Mouse (Mus musculus): ENCODE measurements at regions not wholly inside any gene's neighbourhood (a gene's known extent, or its start where the extent isn't known, plus 50 kb on each side); places are given as distances from the start of the nearest gene placed in this dataset.

DNA sequence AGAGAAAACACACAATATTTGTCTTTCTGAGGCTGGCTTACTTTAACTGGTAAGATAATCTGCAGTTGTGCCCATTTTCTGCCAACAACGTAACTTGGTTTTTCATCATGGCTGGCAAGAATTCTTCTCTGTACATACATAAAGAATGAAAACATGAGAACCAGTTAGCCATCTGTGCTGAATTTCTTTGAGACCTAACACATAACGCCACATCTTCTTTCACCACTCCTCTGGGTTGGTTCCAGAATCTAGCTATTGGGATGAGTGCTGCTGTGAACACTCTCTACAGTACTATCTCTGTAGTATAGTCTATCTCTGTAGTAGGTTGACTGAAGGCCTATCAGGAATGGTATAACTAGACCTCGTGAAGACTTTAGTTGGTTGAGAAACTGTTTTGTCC, 132.1 kb downstream of the 1700020N01Rik start:
- peak; percentile 9 for DNase-seq (ENCODE audit: low read depth)

DNA sequence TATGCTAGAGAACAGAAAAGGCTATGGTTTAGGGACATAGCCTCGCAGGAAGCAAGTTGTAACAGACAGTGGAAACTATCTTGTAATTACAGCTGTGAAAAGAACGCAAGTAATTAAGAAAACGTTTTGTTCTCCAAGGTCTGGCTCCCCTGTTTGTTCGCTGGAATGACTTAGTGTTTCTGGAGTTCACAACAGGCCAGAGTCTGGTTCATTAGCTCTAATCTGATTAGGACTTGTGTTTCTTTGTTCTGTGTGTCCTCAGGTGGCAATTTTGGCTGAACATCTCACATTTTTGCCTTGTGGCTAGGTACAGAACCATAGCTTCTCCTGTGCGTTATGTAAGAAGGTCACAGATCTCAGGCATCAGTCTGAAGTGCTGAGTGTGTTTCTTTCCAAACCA, 141.7 kb upstream of the Sgk1 start:
- DNase-seq (ENCODE audit: low read depth): no peak

DNA sequence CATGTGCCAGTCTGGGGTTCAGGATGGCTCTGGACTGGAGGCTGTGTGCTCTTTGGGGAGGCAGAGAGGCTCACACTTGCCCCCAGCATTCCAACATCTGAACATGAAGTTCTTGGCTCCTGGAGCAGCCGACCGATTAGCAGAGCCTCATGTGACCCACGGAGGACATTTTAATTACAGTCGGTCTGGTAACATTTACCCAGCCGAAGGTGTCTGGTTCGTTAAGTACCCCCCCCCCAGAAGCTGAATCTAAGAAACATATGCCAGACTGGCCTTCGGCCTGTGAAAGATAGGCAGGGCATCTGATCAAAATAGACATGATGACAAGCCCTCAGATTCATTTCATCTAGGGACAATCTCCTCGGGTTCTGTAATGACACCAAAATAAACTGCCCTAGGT, 140.4 kb upstream of the Sgk1 start:
- DNase-seq (ENCODE audit: low read depth): no peak

DNA sequence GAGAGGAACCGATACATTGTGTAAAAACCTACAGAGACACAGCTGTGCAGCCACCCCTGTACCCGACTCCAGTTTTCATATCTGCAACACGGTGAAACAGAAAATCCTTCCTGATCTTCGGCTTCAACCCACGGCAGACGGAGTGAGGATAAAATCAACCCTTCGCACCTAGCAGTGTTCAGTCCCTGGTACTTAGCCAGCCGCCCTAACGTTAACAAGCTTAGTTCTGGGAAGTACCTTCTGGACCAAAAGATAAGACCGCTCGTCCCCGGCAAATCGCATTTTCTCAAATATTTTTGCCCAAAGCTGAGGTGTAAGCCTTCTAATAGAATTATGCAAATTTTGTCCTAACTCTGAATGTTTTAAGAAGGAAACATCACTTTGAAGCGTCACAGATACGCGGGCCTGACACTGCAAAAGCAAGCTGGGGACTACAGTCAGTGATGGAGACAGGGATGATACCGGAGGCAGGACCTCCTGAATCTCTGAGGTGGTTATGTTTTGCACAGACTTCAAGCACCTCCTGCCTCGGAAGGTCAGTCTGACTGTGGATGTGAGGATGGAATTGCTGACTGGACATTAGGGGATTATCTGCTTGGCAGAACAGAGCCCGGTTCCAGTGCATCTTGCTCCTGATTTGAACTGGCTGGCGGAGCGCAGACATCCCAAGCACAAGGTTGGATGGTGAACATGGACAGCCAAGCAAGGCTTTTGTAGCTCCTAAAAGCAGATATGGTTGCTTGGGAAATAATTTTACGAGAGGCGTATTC, 139.8 kb upstream of the Sgk1 start:
- no peak for DNase-seq (ENCODE audit: low read depth)

DNA sequence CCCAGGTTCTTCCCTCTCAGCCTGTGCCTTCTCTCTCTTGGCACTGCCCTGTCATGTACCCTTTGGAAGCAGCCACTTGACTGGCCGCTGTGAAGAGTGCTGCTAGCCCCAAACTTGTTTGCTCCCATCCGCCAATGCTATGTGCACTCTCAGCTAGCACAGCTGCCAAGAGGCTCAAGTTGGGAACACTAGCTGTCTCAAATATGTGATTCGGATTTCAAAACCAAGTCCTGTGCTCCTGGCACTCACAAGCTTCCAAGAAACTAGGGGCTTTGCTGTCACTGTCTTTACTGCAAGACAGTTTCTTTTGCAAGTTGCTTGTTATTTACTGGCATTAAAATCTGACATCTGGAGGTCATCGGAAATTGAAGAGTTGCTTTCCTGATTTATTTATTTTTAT, 138.6 kb upstream of the Sgk1 start:
- DNase-seq (ENCODE audit: low read depth): no peak

DNA sequence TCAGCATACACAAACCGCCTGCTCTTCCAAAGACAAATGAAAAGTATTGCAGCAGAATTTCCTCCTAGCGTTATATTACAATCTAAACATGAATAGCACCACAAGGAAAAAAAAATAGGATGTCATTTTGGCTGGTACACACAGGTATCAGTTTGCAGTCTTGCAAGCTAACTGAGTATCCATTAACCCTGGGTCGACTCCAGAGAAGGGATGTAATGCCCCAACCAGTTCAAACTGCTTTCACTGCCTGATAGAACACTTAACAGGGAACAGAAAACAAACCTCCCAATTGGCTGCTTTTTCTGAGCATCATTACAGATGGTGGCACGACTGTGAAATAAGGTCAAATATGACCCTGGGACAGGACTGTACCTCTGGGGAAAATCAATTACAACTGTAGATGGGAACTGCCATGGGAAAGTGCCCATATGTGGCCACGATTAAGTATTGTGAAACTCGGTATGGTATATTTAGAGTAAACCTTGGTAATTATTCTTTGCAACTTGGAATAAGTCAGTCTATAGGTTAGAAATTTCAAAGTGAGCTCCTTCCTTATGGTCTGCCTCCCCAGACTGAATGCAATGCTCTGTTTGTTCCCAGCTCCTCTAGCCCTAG, 137.5 kb upstream of the Sgk1 start:
- no peak for DNase-seq (ENCODE audit: low read depth)

DNA sequence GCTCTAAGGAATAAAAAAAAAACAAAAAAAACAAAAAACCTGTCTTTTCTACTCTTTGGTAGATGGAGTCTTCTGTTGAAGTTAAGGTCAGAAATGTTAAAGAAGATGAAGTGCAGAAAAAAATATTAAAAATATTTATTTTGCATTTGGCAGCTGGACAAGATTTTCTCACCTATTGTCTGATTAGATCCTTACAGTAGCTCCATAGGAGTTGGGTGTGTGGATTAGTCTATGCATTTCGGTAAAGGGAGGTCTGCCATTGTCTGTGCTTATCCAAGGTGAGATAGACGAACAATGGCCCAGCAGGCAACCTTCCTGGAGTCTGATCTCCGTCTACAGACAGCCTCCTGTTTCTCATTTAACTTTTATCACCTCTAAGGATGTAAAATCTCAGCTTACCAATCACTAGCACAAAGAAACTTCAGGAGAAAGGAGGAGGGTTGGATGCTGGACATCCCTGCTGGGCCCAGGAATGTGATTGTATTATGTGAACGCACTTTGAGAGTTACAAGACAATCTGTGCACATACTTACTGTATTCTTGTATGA, 136.0 kb upstream of the Sgk1 start:
- DNase-seq (ENCODE audit: low read depth): no peak

DNA sequence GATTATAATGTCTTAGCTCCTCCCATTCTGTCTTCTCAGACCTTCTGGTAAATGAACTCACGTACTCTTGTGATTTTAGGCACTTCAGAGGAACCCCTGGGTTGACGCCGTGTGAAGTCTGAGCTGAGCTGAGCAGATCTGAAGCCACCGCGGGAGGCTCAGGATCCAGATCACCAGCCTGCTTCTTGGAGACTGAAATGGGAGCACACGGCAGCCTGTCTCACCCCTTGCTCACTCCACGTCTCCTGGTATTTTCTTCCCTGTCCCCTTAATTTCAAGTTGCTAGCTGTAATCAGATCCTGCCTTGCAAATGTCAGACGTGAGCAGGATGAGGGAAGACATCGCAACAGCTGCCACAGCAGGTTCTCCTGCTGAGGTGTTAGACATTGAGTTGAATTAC, 135.3 kb upstream of the Sgk1 start:
- no peak for DNase-seq (ENCODE audit: low read depth)

DNA sequence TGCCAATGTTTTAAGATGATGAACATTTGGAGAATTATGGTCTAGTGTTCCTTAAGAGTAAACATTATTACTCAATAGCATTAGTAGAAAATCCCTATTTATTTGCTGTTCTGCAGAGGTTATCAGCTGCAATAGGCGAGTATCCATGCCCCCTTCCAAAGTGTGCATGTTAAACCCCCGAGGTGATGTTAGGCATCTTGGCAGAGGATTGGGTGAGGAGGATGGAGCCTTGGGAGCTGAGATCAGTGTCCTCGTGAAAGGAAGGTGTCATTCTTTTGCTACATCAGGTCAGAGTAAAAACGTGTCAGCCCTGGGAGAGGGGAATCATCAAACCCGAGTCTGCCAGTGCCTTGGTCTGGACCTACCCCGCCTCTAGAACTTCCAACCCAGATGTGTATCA, 130.7 kb upstream of the Sgk1 start:
- no peak for DNase-seq (ENCODE audit: low read depth)

DNA sequence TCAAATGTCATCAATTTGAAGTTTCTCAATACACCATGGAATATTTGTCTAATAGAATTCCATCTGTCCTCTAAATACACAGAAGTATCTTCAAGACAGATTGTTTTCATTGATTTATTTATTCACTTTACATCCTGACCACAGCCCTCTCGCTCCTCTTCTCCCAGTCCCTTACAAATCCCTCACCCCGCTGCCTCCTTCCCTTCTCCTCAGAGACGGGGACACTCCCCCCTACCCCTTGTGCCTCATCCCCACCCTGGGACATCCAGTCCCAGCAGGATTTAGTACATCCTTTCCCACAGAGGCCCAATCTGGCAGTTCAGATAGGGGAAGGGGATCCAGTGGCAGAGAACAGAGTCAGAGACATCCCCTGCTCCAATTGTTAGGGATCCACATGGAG, 129.6 kb upstream of the Sgk1 start:
- DNase-seq (ENCODE audit: low read depth): no peak

DNA sequence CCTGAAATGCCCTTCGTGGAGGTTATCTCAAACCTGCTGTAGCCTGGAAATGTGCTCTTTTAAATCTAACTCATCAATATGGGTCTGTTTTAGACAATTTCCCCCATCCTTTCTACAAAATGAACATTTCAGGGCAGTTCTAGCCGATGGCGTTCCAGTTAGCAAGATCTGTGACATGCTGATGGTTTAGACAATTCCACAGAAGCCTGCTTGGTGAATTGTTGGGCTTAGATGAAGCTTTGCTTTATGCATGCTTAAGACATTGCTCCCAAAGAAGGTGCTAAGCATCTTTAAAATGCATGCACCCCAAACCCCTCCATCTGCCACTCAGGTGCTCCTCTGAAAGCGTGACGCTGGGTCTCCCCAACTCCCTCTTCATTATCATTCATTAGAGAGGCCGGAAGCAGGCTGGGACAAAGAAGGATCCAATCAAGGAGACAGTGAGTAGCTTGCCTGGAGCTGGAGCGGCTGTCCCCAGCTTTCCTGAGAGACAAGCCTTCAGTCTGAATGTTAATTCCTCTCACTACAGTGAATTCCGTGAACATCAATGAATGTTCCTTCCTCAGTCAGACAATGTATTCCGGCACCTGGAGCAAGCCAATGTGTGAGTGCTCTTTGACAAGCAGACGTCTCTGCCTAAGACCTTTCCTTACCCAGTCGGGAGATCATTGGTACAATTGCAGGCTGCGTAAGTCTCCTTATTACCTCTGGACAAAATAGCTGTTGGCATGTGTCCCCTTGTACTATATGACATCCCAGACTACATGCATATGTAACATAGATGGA, 127.0 kb upstream of the Sgk1 start:
- DNase-seq (ENCODE audit: low read depth): no peak

DNA sequence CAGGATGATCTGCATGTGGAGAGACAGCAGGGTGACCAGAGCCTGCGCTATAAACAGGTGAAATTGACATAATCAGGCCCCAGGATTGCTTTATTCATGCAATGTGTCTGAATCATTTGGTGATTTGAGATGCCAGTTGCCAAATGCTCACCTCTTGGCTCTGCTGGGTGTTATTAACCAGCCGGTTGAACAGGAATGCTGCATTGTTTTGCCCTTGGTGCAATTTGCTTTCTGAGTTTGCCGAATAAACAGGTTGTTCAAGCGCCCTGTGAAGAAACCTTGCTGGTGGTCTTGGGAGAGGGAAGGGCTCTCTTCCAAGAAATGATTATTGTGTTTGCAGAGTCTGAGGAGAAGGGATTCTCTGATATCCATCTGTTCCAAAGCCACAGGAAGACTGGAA, 126.3 kb upstream of the Sgk1 start:
- DNase-seq (ENCODE audit: low read depth): no peak

DNA sequence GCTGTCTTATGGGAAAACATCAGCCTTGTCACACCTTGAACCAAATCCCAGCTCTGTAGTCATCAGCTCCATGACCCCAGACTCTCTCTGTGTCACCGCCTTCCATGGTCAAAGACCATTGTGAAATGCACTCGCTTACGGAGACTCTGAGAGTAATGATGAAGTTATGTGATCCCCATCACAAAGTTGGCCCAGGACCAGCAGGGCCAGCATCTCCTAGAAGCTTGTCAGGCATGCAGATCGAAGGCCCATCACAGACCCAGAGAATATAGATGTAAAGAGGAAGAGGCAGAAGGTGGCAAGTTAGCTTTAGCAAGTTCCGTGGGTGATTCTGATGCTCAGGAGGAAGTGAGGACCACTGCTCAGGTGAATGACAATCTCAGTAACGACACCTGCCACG, 125.2 kb upstream of the Sgk1 start:
- peak; percentile 53 for DNase-seq (ENCODE audit: low read depth)

DNA sequence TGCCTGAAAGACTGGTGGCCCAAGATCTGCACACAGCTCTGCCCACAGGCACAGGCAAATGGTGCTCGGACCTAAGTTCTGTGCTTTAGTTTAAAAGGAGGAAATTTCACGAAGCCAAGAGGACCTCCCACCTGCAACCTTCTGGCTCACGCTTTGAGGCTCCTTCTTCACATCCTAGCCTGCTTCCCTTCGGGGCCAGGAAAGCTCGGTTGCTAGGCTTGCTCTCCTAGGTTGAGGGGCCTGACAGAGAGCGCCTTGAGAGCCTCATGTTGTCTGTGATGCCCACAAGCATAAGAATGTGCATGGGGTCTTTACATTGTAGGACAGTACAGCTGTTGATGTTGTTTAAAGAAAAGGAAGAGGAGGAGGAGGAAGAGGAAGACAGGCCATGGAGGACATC, 123.9 kb upstream of the Sgk1 start:
- DNase-seq (ENCODE audit: low read depth): no peak

DNA sequence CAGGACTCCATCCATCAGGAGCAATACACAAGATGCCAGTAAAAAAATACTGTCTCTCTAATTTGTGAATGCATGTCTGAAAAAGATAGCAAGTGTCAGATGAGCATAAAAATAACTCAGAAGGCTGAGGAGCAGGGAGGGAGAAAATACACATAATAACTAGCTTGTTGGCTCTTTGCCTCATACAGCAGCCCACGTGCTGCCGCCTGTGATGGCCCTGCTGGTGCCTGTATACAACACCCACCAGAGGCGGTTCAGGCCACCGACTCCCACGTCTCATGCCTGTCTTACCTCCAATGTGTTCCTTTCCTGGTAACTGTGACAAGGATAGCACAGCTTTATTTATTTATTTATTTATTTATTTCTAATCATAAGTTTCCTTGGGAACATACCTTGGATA, 119.5 kb upstream of the Sgk1 start:
- DNase-seq (ENCODE audit: low read depth): no peak

DNA sequence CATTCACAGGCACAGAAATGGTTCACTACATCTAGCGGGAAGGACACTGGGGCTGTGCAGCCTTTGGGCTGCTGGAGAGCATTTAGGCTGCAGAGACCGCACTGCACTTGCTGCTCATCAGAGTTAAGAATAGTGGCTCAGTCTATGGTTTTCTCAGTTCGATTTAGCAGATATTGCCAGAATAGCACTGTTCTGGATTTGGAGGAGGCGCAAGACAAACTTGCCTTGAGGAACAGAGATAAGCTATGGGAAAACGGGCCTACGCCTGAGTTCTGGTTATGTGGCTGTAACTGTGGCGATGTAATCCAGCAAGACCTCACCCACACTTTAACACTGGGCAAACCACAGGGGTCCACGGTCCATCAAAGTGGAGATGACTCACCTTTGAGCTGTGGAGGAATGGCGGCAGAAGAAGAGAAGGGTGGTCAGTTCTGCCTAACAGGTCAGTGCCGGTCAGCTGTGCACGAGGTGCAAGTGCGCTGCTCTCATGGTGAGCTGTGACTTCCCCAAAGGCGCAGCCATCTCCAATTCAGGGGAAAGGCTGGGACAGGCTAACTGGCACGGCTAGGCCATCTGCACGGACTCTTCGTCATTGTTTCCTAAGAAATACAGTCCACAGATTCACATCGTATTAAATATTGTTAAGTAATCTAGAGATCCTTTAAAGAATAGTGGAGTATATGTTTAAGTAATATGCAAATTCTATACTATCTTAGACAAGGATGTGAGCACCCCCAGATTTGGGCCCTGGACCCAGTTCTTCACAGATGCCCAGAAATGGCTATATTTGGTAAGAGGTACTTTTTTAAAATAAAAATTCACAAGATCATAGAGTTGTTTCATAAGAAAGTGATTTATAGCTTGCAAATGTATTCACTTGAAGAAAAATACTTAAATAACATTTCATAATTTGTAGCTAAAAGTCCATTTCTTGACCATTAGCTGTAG, 118.7 kb upstream of the Sgk1 start:
- no peak for DNase-seq (ENCODE audit: low read depth)

DNA sequence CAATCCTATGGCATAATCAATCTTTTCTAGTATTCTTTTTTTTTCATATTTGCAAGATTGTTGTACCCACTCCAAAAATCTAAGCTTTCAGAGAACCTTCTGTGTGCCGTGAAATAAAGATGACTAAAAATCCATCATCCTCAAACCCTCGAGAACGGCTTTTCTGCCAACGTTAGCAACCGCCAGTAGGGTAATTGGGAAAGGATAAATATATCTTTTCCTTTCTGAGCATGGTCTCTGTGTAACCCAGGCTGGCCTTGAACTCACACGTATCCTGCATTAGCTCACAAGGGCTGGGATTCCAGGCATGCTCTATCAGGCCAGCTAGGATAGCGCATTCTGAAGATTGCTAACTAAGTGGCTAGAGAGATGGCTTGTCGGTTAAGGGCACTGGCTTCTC, 117.9 kb upstream of the Sgk1 start:
- DNase-seq (ENCODE audit: low read depth): no peak

DNA sequence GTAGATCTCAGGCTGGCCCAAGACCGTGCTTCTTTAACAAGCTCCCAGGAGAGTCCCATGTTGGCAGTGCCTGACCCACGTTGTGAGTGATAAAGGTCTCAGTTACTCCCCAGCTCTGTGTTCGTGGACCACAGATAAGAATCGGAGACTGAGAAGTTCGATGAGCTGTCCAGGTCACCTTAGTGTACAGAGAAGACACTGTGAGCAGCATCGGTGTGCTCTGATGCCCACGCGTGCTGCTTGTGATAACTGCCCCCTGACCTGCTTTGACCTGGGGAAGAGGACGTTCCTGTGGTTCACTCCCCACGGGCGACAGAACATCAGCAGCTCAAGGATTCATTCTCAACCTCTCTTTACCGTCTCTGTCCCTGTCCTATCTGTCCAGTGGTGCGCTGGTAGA, 117.1 kb upstream of the Sgk1 start:
- no peak for DNase-seq (ENCODE audit: low read depth)

DNA sequence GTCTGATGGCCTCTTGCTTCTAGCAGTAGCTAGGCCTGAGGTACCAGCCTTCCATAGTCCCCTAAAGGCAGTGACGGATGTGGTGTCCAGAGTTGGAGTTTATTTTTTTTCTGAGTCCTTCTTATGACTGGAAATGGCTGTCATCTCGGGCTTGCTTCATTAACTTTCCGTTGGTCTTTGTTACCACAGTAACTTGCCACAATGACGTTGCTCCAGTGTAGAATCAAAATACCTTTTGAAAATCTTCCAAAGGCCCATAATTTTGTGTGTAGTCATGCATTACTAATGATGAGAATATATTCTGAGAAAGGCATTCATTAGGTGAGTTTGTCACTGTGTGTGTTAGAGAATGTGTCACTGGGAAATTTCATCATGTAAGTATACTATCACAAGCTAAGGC, 108.4 kb upstream of the Sgk1 start:
- peak; percentile 81 for DNase-seq (ENCODE audit: low read depth)

DNA sequence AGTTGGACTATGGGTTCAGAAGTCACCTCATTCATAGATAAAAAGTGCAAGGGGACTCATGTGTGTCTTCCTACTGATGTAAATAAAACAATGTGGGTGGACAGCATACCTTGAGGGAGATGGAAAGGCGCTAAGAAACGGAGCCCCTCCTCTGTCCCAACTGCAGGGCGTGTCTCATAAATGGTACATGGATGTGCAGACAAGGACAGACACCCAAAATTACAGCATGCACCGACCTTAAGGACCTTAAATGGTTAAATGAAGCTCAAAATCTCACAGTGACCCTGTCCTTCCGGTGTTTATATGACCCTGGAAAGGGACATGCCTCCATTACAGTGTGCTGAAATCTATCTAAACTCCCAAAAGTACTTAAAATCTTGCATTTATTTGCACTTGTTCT, 106.5 kb upstream of the Sgk1 start:
- DNase-seq (ENCODE audit: low read depth): no peak

DNA sequence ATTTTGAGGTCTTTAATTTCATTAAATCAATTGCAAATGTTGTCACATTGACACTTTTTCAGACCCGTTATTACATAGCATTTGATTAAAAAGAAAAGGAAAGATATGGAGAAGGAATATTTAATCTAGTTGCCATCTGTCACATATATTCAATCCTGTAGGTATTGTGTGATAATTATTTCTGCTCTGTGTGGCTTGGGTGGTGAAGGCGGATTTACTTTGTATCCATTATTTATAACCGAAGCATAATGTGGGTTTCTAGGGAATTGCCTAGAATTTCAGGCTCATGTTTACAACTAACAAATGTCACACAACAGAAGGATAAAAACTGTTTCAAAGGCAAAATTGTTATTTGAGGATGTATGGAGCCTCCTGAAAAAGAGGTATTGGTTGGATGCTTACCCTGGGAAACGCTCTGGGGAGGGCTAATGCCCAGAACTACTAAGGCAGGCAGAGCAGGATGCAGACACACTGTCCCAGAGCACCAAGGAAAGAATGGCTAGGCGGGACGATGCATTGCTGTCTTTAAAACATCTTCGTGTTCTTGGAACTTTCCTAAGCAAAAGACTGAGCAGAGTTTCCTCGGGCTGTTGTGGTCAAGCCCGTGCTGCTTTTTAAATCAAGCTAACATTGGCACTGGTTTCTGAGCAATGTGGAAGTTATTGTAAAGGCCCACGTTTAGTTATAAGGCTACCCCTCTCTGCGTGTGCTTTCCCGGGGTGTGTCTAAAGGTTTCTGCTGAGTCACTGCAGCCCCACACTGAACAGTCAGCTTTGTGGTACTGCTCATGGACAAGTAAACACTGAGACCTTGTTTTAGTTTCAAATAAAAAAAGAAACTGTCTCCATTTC, 105.8 kb upstream of the Sgk1 start:
- DNase-seq (ENCODE audit: low read depth): peak; percentile 88
